Mouse (Mus musculus) T-cell, adult 2 months (primary cell): ENCODE data around the gene Ostn.
"Not testable (repeated sequence)": the region's sequence is repeated elsewhere in the genome, so short reads cannot be mapped to it uniquely, and the experiment has no call there.

Experiments
- DNase-seq: peaks from one replicate; pipeline ENCODE4 v3.0.0; 2022; ENCODE audit warnings: low spot score

Gene Ostn

DNA sequence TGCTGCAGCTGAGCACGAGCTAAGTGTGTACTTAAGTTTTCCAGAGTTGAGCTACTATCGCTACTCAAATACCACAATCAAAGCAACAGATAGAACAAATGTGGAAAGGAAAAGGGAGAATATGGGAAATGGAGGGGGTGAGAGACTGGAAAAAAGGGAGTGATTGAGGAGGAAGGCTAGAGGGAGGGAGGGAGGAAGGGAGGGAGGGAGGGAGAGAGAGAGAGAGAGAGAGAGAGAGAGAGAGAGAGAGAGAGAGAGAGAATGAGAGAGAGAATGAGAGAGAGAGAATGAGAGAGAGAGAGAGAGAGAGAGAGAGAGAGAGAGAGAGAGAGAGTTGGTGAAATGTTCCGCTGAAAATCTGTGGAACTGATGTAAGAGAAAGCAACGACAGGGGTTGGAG, at the start of gene Ostn:
Gene Ostn (plus strand): TSS at position 301 of the 400 bp plus-strand sequence.
- DNase-seq, result not testable (repeated sequence)

- DNase-seq, result no peak
Measured at GRCm38 (mm10) chr16:27268748-27269147, 38.5 kb upstream of the Ostn start.

DNA sequence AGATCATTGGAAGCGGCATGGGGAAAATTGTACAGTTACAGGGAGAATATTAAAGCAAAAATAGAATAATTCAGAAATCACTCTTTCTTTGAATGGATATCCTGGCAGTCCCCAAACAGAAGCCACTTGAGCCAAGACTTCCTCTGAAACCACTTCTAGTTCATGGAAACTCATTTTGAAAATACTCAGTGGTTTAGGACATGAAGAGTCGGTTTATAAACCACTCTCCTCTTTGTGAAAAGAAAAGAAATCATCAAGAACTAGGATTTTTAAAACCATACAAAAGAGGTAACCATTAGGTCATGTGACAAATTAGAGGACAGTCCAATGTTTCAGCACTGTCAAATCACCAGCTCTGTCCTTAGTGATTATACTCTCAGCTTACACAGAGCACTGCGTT, 19.9 kb upstream of the Ostn start:
- no peak for DNase-seq

DNA sequence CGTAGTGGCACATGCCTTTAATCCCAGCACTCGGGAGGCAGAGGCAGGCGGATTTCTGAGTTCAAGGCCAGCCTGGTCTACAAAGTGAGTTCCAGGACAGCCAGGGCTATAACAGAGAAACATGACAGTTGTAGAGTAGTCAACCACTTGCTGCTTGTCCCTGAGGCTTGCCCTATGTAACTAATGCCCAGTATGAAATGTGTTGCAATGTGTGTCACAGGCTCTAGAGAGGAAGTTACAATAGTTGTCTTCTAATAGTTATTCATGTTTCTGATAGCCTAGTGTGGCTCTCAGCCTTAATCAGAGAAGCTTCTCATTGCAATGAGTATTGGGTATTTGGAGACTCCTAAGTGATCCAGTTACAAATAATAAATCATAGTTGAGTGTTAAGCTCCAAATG, 10.8 kb upstream of the Ostn start:
- DNase-seq, result no peak

DNA sequence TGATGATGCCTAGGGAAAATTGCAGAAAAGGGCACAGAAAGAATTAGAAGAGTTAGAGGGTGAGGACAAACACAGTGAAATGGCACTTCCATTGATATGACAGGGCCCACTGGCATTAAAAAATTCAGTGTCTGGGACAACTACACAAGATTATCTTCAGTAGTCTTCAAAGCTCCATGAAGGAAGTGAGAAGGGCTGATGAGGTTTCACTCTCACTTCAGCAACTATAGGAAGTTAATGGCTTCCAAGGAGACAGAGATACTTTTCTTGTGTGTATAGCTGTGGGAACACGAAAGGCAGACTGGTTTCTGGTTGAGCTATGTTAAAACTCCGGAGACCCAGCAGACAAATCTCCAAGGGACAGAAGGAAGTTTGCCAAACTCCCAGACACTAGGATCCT, 10.4 kb upstream of the Ostn start:
- DNase-seq, result no peak

- DNase-seq, result no peak
Measured at GRCm38 (mm10) chr16:27319099-27319498, 11.8 kb downstream of the Ostn start.

GRCm38 (mm10) chr16:27322047-27322446, 14.8 kb downstream of the Ostn start:
- no peak for DNase-seq

DNA sequence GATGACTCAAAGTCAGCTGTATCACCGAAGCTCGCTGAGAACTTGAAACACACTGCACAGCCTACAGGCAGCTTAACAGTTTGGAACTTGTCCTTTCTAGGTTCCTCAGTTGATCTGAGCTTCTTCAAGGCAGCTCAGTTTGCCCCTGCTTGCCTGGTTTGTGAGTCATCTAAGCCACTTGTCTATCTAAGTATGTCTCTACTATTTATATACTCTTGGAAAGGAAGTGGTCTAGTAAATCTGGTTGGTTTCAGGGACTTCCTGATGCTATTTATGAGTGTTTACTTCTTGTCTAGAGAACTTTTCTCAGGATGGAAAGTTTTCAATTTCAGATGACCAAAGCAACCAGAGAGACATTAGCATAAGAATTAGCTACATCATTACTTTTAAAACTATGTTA, 19.2 kb downstream of the Ostn start:
- no peak for DNase-seq

DNA sequence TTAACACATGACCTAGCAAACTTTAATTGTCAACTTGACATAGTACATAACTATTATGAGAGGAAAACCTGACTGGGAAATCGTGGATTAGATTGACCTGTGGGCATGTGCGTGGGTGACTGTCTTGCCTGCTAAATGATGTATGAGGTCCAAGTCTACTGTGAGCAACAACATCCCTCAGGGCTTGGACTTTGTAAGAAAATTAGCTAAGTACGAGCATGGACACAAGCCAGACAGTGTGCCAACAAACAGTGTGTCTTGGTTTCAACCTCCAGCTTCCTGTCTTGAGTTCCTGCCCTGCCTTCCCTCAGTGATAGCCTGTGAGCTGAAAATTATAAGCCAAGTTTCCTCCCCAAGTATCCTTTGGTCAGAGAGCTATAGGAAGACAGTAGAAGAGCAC, 40.2 kb downstream of the Ostn start:
- DNase-seq, result no peak

- no peak for DNase-seq
Measured at GRCm38 (mm10) chr16:27348359-27348758, 41.1 kb downstream of the Ostn start.

- no peak for DNase-seq
Measured at GRCm38 (mm10) chr16:27349235-27349634, 41.9 kb downstream of the Ostn start.

- no peak for DNase-seq
Measured at GRCm38 (mm10) chr16:27349878-27350532, 42.7 kb downstream of the Ostn start.

- DNase-seq, result no peak
Measured at GRCm38 (mm10) chr16:27354464-27354863, 47.2 kb downstream of the Ostn start.

GRCm38 (mm10) chr16:27360059-27360458, 52.8 kb downstream of the Ostn start:
- DNase-seq, result no peak

DNA sequence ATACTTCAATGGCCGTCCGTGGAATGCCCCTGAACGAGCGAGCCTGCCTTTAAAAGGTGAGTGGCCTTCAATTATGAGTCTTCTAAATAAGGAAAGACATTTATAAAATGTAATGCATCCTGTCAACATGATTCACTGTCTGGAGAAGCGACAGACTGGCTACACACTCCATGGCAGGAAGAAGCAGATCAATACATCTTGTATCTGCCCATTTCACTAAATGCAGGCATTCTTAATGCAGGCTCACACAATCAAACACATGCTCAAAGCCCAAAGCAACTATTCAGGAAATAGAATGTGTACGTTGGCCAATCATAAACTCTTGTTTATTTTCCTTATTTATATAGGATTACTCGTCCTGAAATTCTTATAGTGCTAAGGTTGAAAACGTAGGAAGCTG, 62.9 kb downstream of the Ostn start, which contains the start of gene Uts2b:
Gene Uts2b (minus strand): TSS at position 49 of the 400 bp plus-strand sequence.
- DNase-seq, result no peak

DNA sequence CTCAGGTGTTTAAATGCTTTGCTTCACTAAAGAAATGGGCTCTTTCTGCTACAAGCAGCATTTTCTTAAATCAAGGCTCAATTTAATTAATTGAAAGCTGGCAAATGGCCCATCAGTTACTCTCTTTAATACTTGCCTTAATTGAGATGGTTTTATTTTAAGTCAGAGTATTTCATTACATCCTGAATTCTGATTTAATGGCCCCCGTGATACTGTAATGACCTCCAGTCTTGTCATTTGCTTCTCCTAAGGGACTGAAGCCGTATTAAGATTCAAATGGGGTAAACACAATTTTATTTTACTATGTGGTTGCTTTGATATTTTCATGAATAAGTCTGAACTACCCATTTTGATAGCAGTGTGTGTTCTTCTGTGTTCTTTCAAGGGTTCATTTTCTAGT, 63.4 kb downstream of the Ostn start:
- no peak for DNase-seq

- no peak for DNase-seq
Measured at GRCm38 (mm10) chr16:27374139-27374538, 66.8 kb downstream of the Ostn start.

DNA sequence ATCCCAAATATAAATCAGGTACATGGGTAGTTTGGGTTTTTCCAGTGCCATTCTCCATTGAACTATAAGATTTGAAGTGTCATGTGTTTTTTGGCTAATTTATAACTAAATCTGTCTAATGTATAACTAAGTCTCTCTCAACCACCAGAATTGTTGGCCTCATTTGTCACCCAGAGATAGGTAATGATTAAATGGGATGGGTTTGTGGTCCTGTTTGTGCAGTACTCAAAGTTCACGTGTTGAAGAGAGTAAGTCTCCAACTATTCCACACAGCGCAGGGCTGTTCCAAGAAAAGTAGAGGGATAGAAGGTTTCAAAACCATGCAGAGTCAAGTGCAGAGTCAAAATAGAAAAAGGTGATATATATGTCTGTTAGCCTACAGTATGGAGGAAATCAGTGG, 68.0 kb downstream of the Ostn start:
- DNase-seq, result no peak

GRCm38 (mm10) chr16:27376556-27376955, 69.3 kb downstream of the Ostn start:
- no peak for DNase-seq

DNA sequence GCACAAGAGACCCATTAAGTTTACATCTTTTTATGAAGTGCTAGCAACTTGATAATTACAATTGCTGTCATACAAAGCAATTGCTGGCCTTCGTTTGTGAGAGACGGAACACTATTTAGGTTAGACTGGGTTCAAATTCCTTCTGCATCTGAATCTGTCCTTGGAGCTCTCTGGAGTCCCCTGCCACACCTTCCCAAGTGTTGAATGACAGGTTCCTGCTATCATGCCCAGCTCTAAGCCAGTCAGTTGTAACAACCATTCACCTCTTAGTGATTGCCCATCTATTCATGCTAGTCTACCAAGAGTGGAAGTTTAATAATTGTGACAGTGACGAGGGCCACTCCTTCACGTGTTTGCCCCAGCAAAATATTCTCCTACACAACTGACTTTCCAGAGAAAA, 74.9 kb downstream of the Ostn start:
- DNase-seq, result no peak

DNA sequence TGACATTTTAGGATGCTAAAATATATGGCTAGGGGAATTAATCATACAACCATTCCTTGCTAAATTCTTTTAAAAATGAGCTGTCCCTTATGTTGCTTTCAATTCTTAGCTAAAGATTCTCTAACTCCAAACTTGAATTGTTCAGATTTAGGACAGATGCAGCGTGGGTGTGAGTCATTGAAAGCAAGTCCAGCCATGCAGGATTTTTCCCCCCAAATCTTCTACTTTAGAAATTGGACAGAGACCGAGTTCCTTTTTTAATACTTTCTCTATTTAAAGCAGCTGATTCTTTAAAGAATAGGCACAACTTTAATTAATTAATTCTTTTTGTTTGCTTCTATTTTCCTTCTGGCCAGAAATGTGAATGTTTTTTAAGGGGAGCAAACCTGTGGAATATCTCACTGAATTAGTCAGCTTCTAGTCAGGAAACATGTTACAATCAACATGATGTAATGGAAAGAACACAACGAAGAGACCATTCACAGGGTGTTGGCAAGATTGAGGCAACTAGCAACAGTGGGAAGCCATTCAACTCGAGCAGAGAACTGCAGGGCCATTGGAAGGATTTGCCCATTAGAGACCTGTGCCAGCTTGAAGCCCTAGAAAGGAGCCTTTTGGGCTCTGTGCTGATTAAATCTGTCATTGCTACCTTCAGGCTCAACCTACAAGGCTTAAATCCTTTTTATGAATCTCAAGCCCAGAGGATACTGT, 77.8 kb downstream of the Ostn start:
- no peak for DNase-seq

DNA sequence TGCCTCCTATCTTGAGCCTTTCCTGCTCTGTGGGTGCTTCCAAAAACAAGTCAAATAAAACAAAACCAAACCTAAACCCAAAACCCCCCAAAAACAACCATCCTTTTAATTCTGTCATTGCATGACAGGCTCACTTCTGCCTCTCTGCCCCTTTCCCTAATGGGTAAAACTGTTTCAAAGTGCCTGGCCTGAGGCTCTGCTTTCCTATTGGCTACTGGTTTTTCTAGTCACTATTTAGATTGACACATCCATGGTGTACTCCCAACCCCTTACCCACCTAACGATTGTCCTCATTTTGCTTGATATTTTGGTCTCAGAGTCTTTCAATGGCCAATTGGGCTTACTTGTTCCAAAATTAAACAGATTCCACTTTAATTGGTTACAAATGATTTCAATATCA, 78.4 kb downstream of the Ostn start:
- DNase-seq, result no peak

DNA sequence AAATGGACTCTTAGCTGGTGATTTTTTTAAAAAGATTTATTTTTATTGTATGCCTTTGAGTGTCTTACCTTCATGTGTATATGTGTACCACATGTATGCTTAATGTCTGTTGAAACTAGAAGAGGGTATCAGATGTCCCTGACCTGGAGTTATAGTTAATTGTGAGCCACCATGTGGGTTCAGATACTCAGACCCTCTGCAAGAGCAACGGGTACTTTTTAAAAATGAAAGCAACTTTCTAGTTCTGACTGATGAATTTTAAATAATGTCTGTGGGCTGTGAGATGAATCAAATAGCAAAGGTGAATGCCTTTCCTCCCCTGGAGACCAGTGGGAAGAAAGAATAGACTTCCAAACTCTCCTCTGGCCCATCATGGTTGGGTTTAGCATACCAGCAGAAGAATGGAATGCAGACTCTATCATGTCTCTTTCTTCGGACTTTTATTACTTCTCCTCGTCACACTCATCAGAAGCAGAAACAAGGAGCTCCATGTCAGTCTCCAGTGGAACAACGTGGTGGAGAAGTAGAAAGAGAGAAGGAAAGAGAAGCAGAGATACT, 79.6 kb downstream of the Ostn start:
- no peak for DNase-seq
